Mouse (Mus musculus): ENCODE measurements at regions not wholly inside any gene's neighbourhood (a gene's known extent, or its start where the extent isn't known, plus 50 kb on each side); places are given as distances from the start of the nearest gene placed in this dataset.

GRCm38 (mm10) chr2:179381916-179382315 is 60.3 kb upstream of the Cdh4 start:
- DNase-seq, result no peak

- no peak for DNase-seq
Measured at GRCm38 (mm10) chr2:179382594-179382993, 59.6 kb upstream of the Cdh4 start.

GRCm38 (mm10) chr2:179386871-179387270 is 55.4 kb upstream of the Cdh4 start:
- no peak for DNase-seq

GRCm38 (mm10) chr2:179390486-179390885 is 51.7 kb upstream of the Cdh4 start:
- DNase-seq, result no peak

GRCm38 (mm10) chr2:179390924-179391461 is 51.2 kb upstream of the Cdh4 start:
- DNase-seq, result no peak
